Mouse (Mus musculus): ENCODE data around the gene Krtap10-10. TPM values are rescaled to one million over a fixed set of nuclear protein-coding genes. Genes with fewer than 3 reads are reported as not detected.

Gene Krtap10-10
- polyA plus RNA-seq (2012; rRNA removed; ENCODE audit: low replicate concordance): not detected in 2 replicates

GRCm38 (mm10) chr10:77835647-77836046 is at the start of gene Krtap10-10:
Gene Krtap10-10 (plus strand): TSS chr10:77835947.

GRCm38 (mm10) chr10:77787876-77788275 is 47.9 kb upstream of the Krtap10-10 start, which contains the start of gene Gm7137:
Gene Gm7137 (minus strand): TSS chr10:77788200.

GRCm38 (mm10) chr10:77794976-77795375 is 40.8 kb upstream of the Krtap10-10 start, which contains the start of gene Gm9639:
Gene Gm9639 (minus strand): TSS chr10:77795076.

GRCm38 (mm10) chr10:77798921-77799508 is 36.7 kb upstream of the Krtap10-10 start, which contains the start of gene Gm19668:
Gene Gm19668 (minus strand): TSS chr10:77799133.

GRCm38 (mm10) chr10:77811743-77812142 is 24.0 kb upstream of the Krtap10-10 start, which contains the start of gene Gm9507:
Gene Gm9507 (minus strand): TSS chr10:77811843.

GRCm38 (mm10) chr10:77814382-77814781 is 21.4 kb upstream of the Krtap10-10 start, which contains the start of gene Gm2696:
Gene Gm2696 (plus strand): TSS chr10:77814682.

GRCm38 (mm10) chr10:77826951-77827350 is 8.8 kb upstream of the Krtap10-10 start, which contains the start of gene Krtap10-4:
Gene Krtap10-4 (minus strand): TSS chr10:77827095.

GRCm38 (mm10) chr10:77846503-77846902 is 10.8 kb downstream of the Krtap10-10 start, which contains the start of gene Gm36176:
Gene Gm36176 (plus strand): TSS chr10:77846803.

GRCm38 (mm10) chr10:77852559-77852958 is 16.8 kb downstream of the Krtap10-10 start, which contains the start of gene Gm10318:
Gene Gm10318 (plus strand): TSS chr10:77852859.

GRCm38 (mm10) chr10:77861675-77862074 is 25.9 kb downstream of the Krtap10-10 start, which contains the start of gene Gm3285:
Gene Gm3285 (plus strand): TSS chr10:77861975.

Other genes with a start within 250 kb of the Krtap10-10 start
- gene Sumo3, start 229.8 kb upstream of the Krtap10-10 start, polyA plus RNA-seq (2012; rRNA removed; ENCODE audit: low replicate concordance): 253 and 352 TPM in 2 replicates
- gene Gm49325, start 229.8 kb upstream of the Krtap10-10 start, polyA plus RNA-seq (2012; rRNA removed; ENCODE audit: low replicate concordance): 0.84 TPM in 1 of 2 replicates, not detected in the other
- 60.5 and 66.2 TPM in 2 replicates for gene Ube2g2, start 213.7 kb upstream of the Krtap10-10 start, polyA plus RNA-seq (2012; rRNA removed; ENCODE audit: low replicate concordance)
- gene Tspear, start 149.4 kb upstream of the Krtap10-10 start, polyA plus RNA-seq (2012; rRNA removed; ENCODE audit: low replicate concordance): 1.1 TPM in 1 of 2 replicates, not detected in the other
- not detected in 2 replicates for gene Gm19402, start 145.2 kb upstream of the Krtap10-10 start, polyA plus RNA-seq (2012; rRNA removed; ENCODE audit: low replicate concordance)
- not detected in 2 replicates for gene Gm9508, start 138.7 kb upstream of the Krtap10-10 start, polyA plus RNA-seq (2012; rRNA removed; ENCODE audit: low replicate concordance)
- gene Gm10272, start 129.3 kb upstream of the Krtap10-10 start, polyA plus RNA-seq (2012; rRNA removed; ENCODE audit: low replicate concordance): not detected in 2 replicates
- gene Gm10024, start 124.5 kb upstream of the Krtap10-10 start, polyA plus RNA-seq (2012; rRNA removed; ENCODE audit: low replicate concordance): not detected in 2 replicates
- not detected in 2 replicates for gene Gm10142, start 120.1 kb upstream of the Krtap10-10 start, polyA plus RNA-seq (2012; rRNA removed; ENCODE audit: low replicate concordance)
- gene Krtap12-1, start 115.3 kb upstream of the Krtap10-10 start, polyA plus RNA-seq (2012; rRNA removed; ENCODE audit: low replicate concordance): not detected in 2 replicates
- not detected in 2 replicates for gene Gm10100, start 109.5 kb upstream of the Krtap10-10 start, polyA plus RNA-seq (2012; rRNA removed; ENCODE audit: low replicate concordance)
- not detected in 2 replicates for gene Gm18596, start 93.3 kb upstream of the Krtap10-10 start, polyA plus RNA-seq (2012; rRNA removed; ENCODE audit: low replicate concordance)
- gene Gm9736, start 84.6 kb upstream of the Krtap10-10 start, polyA plus RNA-seq (2012; rRNA removed; ENCODE audit: low replicate concordance): not detected in 2 replicates
- gene Gm3233, start 76.3 kb upstream of the Krtap10-10 start, polyA plus RNA-seq (2012; rRNA removed; ENCODE audit: low replicate concordance): not detected in 2 replicates
- gene Gm3238, start 64.6 kb upstream of the Krtap10-10 start, polyA plus RNA-seq (2012; rRNA removed; ENCODE audit: low replicate concordance): not detected in 2 replicates
- not detected in 2 replicates for gene Gm7138, start 59.0 kb upstream of the Krtap10-10 start, polyA plus RNA-seq (2012; rRNA removed; ENCODE audit: low replicate concordance)
- gene Gm3250, start 53.4 kb upstream of the Krtap10-10 start, polyA plus RNA-seq (2012; rRNA removed; ENCODE audit: low replicate concordance): not detected in 2 replicates
- gene Gm7137, start 47.7 kb upstream of the Krtap10-10 start, polyA plus RNA-seq (2012; rRNA removed; ENCODE audit: low replicate concordance): not detected in 2 replicates
- not detected in 2 replicates for gene Gm9639, start 40.9 kb upstream of the Krtap10-10 start, polyA plus RNA-seq (2012; rRNA removed; ENCODE audit: low replicate concordance)
- gene Gm19668, start 36.8 kb upstream of the Krtap10-10 start, polyA plus RNA-seq (2012; rRNA removed; ENCODE audit: low replicate concordance): not detected in 2 replicates
- not detected in 2 replicates for gene Gm9507, start 24.1 kb upstream of the Krtap10-10 start, polyA plus RNA-seq (2012; rRNA removed; ENCODE audit: low replicate concordance)
- not detected in 2 replicates for gene Gm2696, start 21.3 kb upstream of the Krtap10-10 start, polyA plus RNA-seq (2012; rRNA removed; ENCODE audit: low replicate concordance)
- not detected in 2 replicates for gene Krtap10-4, start 8.9 kb upstream of the Krtap10-10 start, polyA plus RNA-seq (2012; rRNA removed; ENCODE audit: low replicate concordance)
- not detected in 2 replicates for gene Gm36176, start 10.9 kb downstream of the Krtap10-10 start, polyA plus RNA-seq (2012; rRNA removed; ENCODE audit: low replicate concordance)
- gene Gm10318, start 16.9 kb downstream of the Krtap10-10 start, polyA plus RNA-seq (2012; rRNA removed; ENCODE audit: low replicate concordance): not detected in 2 replicates
- gene Gm3285, start 26.0 kb downstream of the Krtap10-10 start, polyA plus RNA-seq (2012; rRNA removed; ENCODE audit: low replicate concordance): not detected in 2 replicates
- 7.8 and 12.9 TPM in 2 replicates for gene Lrrc3, start 66.6 kb downstream of the Krtap10-10 start, polyA plus RNA-seq (2012; rRNA removed; ENCODE audit: low replicate concordance)
- gene Trpm2, start 134.6 kb downstream of the Krtap10-10 start, polyA plus RNA-seq (2012; rRNA removed; ENCODE audit: low replicate concordance): 0.69 and 2.5 TPM in 2 replicates
- gene 1810043G02Rik, start 142.6 kb downstream of the Krtap10-10 start, polyA plus RNA-seq (2012; rRNA removed; ENCODE audit: low replicate concordance): 57.2 and 59.7 TPM in 2 replicates
- 159 and 201 TPM in 2 replicates for gene Pfkl, start 174.1 kb downstream of the Krtap10-10 start, polyA plus RNA-seq (2012; rRNA removed; ENCODE audit: low replicate concordance)
- gene Dnmt3l, start 206.0 kb downstream of the Krtap10-10 start, polyA plus RNA-seq (2012; rRNA removed; ENCODE audit: low replicate concordance): 6.6 and 13.6 TPM in 2 replicates
- gene Aire, start 207.7 kb downstream of the Krtap10-10 start, polyA plus RNA-seq (2012; rRNA removed; ENCODE audit: low replicate concordance): 0.19 TPM in 1 of 2 replicates, not detected in the other
- 14.4 and 31.1 TPM in 2 replicates for gene Icosl, start 233.4 kb downstream of the Krtap10-10 start, polyA plus RNA-seq (2012; rRNA removed; ENCODE audit: low replicate concordance)